Mouse (Mus musculus): ENCODE measurements at regions not wholly inside any gene's neighbourhood (a gene's known extent, or its start where the extent isn't known, plus 50 kb on each side); places are given as distances from the start of the nearest gene placed in this dataset.

DNA sequence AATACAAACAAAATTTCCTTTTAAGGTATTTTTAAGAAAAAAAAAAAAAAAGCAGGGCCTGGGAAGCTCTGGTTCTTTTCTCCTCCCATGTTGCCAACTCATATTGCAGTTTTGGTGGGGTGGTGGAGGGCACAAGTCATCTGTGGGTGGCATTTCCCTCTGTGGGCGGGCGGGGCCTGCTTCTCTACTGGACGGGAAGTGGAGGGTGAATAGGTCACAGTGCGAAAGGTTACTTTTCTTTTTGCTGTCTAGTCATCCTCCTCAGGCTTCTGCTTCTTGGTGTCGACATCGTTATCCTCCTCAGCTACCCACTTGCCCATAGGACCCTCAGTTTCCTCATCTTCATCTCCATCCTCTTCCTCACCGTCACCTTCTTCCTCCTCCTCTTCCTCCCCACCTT, 55.3 kb upstream of the Plcb1 start:
- no peak for DNase-seq (ENCODE audit: low spot score in 2 of 2)

DNA sequence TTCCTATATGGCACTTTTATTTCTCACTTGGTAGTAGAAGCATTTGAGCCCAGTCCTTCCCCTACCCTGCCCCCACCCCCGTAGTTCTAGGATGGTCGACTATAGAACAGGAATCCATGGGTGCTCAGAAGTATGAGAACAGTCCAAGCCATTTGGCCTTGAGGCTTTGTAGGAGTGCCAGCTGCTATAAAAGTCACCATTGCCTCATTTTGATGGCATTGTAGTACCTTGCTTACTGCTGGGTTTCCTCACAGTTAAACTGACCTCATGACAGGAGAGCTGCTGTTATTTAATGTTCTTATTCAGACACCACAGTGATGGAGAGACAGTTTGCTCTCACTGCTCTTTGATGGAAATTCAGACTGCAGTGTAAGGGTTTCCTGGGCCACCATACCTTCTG, 59.2 kb upstream of the Plcb1 start:
- no peak for DNase-seq (ENCODE audit: low spot score in 2 of 2)

- peak; percentile 24 to 73 for DNase-seq (ENCODE audit: low spot score in 2 of 2)
These were observed 61.8 kb upstream of the Plcb1 start for GRCm38 (mm10) chr2:134724071-134724470.

DNA sequence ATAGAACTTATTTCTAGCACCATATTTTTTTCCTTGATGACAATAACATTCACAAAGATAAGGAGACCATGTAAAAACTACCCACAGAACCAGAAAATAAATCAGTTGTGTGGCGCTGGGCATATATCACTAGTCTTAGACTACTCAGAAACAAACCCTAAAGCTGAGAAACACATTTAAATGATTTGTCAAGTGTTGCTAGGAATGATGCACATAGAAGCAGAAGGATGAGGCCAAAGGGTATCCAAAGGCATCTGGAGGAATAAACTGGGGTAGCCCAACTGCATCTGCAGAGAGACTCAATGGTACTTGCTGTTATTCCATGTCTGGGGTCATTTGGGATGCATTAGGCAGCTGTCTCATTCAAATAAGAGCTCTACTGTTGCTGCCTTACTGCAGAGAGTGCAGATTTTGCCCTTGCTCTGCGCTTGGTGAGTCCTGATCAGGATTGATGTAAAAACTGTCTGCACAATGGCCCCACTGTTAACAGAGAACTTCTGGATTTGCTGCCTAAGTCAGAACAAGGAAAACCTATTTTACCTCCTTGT, 68.0 kb upstream of the Plcb1 start:
- no peak for DNase-seq (ENCODE audit: low spot score in 2 of 2)

- no peak for DNase-seq (ENCODE audit: low spot score in 2 of 2)
These were observed 69.3 kb upstream of the Plcb1 start for GRCm38 (mm10) chr2:134716531-134716930.

GRCm38 (mm10) chr2:134714001-134714400, 70.1 kb upstream of the Tmx4 start:
- DNase-seq (ENCODE audit: low spot score in 2 of 2) = no peak

GRCm38 (mm10) chr2:134708754-134709153, 64.8 kb upstream of the Tmx4 start:
- DNase-seq (ENCODE audit: low spot score in 2 of 2) = no peak

- DNase-seq (ENCODE audit: low spot score in 2 of 2) = no peak
These were observed 59.1 kb upstream of the Tmx4 start for GRCm38 (mm10) chr2:134703067-134703466.

GRCm38 (mm10) chr2:134697424-134697823, 53.5 kb upstream of the Tmx4 start:
- DNase-seq (ENCODE audit: low spot score in 2 of 2) = no peak

GRCm38 (mm10) chr2:134696394-134696793, 52.4 kb upstream of the Tmx4 start:
- no peak for DNase-seq (ENCODE audit: low spot score in 2 of 2)
